In genomic region chr10:80417841-80418240, GRCm38 (mm10) we compare ENCODE assay signal across 12 mouse cellular contexts. TPM values are rescaled to one million over a fixed set of nuclear protein-coding genes. Genes with fewer than 3 reads are reported as not detected.
A peak's percentile ranks its signal among the peaks of the same experiment; 100 is the strongest.
DNase-seq lines count a peak whose midpoint lies in the region; ATAC-seq and TF ChIP-seq lines count a peak whose summit lies in the region.
"Had no signal": no experiment of that assay in that cellular context is flagged by ENCODE, and none has a peak within 500 bp of the region (broad histone marks: within the 10 kb centered on the region; RNA-seq: fewer than 3 reads in every experiment).

No protein-coding gene starts in this region.

- TF ChIP-seq CTCF in midbrain, postnatal 0 days (IDR thresholded peaks at IDR 0.05) = no peak

- peak; percentile 2; the same call in 1 of the 2 replicates for ATAC-seq in hindbrain, embryonic 12.5 days (ENCODE audit: low FRiP score)
- no peak for ATAC-seq in hindbrain, embryonic 11.5 days (ENCODE audit: low FRiP score)
- no peak for ATAC-seq in midbrain, embryonic 14.5 days (ENCODE audit: low FRiP score, low TSS enrichment)
- no peak for ATAC-seq in midbrain, postnatal 0 days (ENCODE audit: low FRiP score)

- H3K36me3 ChIP-seq in hindbrain, embryonic 12.5 days = peaks cover 94% of the 10 kb centered on the region
- H3K36me3 ChIP-seq in hindbrain, embryonic 11.5 days (ENCODE audit: control insufficient read depth, insufficient read depth, low read length) = peaks cover 54% of the 10 kb centered on the region
- H3K36me3 ChIP-seq in midbrain, embryonic 14.5 days (ENCODE audit: control insufficient read depth, insufficient read depth, low read length) = peaks cover 90% of the 10 kb centered on the region
- H3K36me3 ChIP-seq in midbrain, embryonic 10.5 days = peaks cover 100% of the 10 kb centered on the region
- peaks cover 76% of the 10 kb centered on the region for H3K36me3 ChIP-seq in midbrain, postnatal 0 days (ENCODE audit: insufficient read depth, low read length)

- DNase-seq in cerebellum, adult 18-20 months = peak; percentile 34 to 37
- DNase-seq in cerebellum, adult 11 months = no peak
- no peak for DNase-seq in hindbrain, embryonic 11.5 days (ENCODE audit: low spot score)
- no peak for DNase-seq in midbrain, embryonic 14.5 days
- no peak for DNase-seq in midbrain, embryonic 10.5 days (ENCODE audit: low spot score)
- DNase-seq in midbrain, postnatal 0 days (ENCODE audit: low spot score) = peak; percentile 64
- DNase-seq in lung, postnatal 25 days (ENCODE audit: low spot score) = no peak
- DNase-seq: heart, postnatal 36 days; thymus, postnatal 14 days had no signal

- WGBS in hindbrain, embryonic 12.5 days = 90% methylated on average over 1 of the region's 1 CpGs
- 93% methylated on average over 1 of the region's 1 CpGs for WGBS in hindbrain, embryonic 11.5 days
- 87% methylated on average over 1 of the region's 1 CpGs for WGBS in midbrain, embryonic 14.5 days
- 94% methylated on average over 1 of the region's 1 CpGs for WGBS in midbrain, embryonic 10.5 days
- whole genome bisulfite sequencing in midbrain, postnatal 0 days = 79% methylated on average over 1 of the region's 1 CpGs

- H3K27me3 ChIP-seq in hindbrain, embryonic 12.5 days = no peaks in the 10 kb centered on the region
- H3K27me3 ChIP-seq in hindbrain, embryonic 11.5 days (ENCODE audit: control insufficient read depth, insufficient read depth, low read length) = no peaks in the 10 kb centered on the region
- no peaks in the 10 kb centered on the region for H3K27me3 ChIP-seq in midbrain, embryonic 14.5 days (ENCODE audit: control insufficient read depth, insufficient read depth, low read length)
- no peaks in the 10 kb centered on the region for H3K27me3 ChIP-seq in midbrain, embryonic 10.5 days (ENCODE audit: low read depth, poor library complexity, severe bottlenecking)
- no peaks in the 10 kb centered on the region for H3K27me3 ChIP-seq in midbrain, postnatal 0 days (ENCODE audit: insufficient read depth, low read length)

- peak overlapping the region; percentile 65; the same call in 1 of the 2 replicates for H3K27ac ChIP-seq in hindbrain, embryonic 12.5 days
- H3K27ac ChIP-seq in hindbrain, embryonic 11.5 days (ENCODE audit: low read depth, low read length) = no peak overlapping the region
- peak overlapping the region; percentile 26; the same call in 1 of the 2 replicates for H3K27ac ChIP-seq in midbrain, embryonic 14.5 days (replicated peaks; ENCODE audit: low read depth, low read length)
- H3K27ac ChIP-seq in midbrain, embryonic 10.5 days (replicated peaks) = no peak overlapping the region
- no peak overlapping the region for H3K27ac ChIP-seq in midbrain, postnatal 0 days (ENCODE audit: low read depth, low read length)

- H3K4me3 ChIP-seq in hindbrain, embryonic 12.5 days = no peak overlapping the region
- no peak overlapping the region for H3K4me3 ChIP-seq in hindbrain, embryonic 11.5 days (ENCODE audit: low read depth, low read length)
- no peak overlapping the region for H3K4me3 ChIP-seq in midbrain, embryonic 14.5 days (replicated peaks; ENCODE audit: low read depth, low read length)
- no peak overlapping the region for H3K4me3 ChIP-seq in midbrain, embryonic 10.5 days
- H3K4me3 ChIP-seq in midbrain, postnatal 0 days (ENCODE audit: low read depth, low read length) = no peak overlapping the region

- H3K9me3 ChIP-seq in hindbrain, embryonic 12.5 days (replicated peaks) = no peaks in the 10 kb centered on the region
- H3K9me3 ChIP-seq in hindbrain, embryonic 11.5 days (ENCODE audit: control insufficient read depth, low read length) = no peaks in the 10 kb centered on the region
- no peaks in the 10 kb centered on the region for H3K9me3 ChIP-seq in midbrain, embryonic 14.5 days (ENCODE audit: control insufficient read depth, low read length)
- H3K9me3 ChIP-seq in midbrain, embryonic 10.5 days (replicated peaks) = no peaks in the 10 kb centered on the region
- no peaks in the 10 kb centered on the region for H3K9me3 ChIP-seq in midbrain, postnatal 0 days (ENCODE audit: low read length)

- H3K4me2 ChIP-seq in hindbrain, embryonic 12.5 days (replicated peaks) = no peak overlapping the region
- H3K4me2 ChIP-seq in hindbrain, embryonic 11.5 days (replicated peaks; ENCODE audit: low read depth, low read length) = no peak overlapping the region
- no peak overlapping the region for H3K4me2 ChIP-seq in midbrain, embryonic 14.5 days (ENCODE audit: low read length)
- H3K4me2 ChIP-seq in midbrain, postnatal 0 days (ENCODE audit: low read depth, low read length, poor library complexity, severe bottlenecking) = no peak overlapping the region
- H3K4me2 ChIP-seq: heart, embryonic 11.5 days; lung, embryonic 14.5 days had no signal

- H3K4me1 ChIP-seq in hindbrain, embryonic 12.5 days = peaks cover 27% of the 10 kb centered on the region
- H3K4me1 ChIP-seq in hindbrain, embryonic 11.5 days (replicated peaks; ENCODE audit: control insufficient read depth, insufficient read depth, low read length) = no peaks in the 10 kb centered on the region
- 0 out of 2 replicates have a peak, but pooled peaks cover 5% of the 10 kb centered on the region for H3K4me1 ChIP-seq in midbrain, embryonic 14.5 days (ENCODE audit: control insufficient read depth, insufficient read depth, low read length)
- 0 out of 2 replicates have a peak, but pooled peaks cover 2% of the 10 kb centered on the region for H3K4me1 ChIP-seq in midbrain, embryonic 10.5 days
- no peaks in the 10 kb centered on the region; the same call in 1 of the 2 replicates for H3K4me1 ChIP-seq in midbrain, postnatal 0 days (ENCODE audit: insufficient read depth, low read length)

- H3K9ac ChIP-seq in hindbrain, embryonic 12.5 days = no peak overlapping the region
- no peak overlapping the region for H3K9ac ChIP-seq in hindbrain, embryonic 11.5 days (ENCODE audit: low read depth, low read length)
- H3K9ac ChIP-seq in midbrain, embryonic 14.5 days (replicated peaks; ENCODE audit: low read length) = no peak overlapping the region
- no peak overlapping the region for H3K9ac ChIP-seq in midbrain, postnatal 0 days (replicated peaks; ENCODE audit: low read length, poor library complexity, severe bottlenecking)
- H3K9ac ChIP-seq: lung, embryonic 14.5 days had no signal

RNA-seq across cellular contexts. Expression of gene Uqcr11, which starts 11.2 kb away (rescaled TPM):
- polyA plus RNA-seq in hindbrain, embryonic 12.5 days (2016; fragmentation: Nextera tagmentation; extraction: Ambion mirVana) = 312 and 406 TPM in 2 replicates
- 466 and 480 TPM in 2 replicates for polyA plus RNA-seq in hindbrain, embryonic 11.5 days (2014; fragmentation: Nextera tagmentation; extraction: Ambion mirVana)
- polyA plus RNA-seq in midbrain, embryonic 14.5 days (2014; fragmentation: Nextera tagmentation; extraction: Ambion mirVana) = 532 and 742 TPM in 2 replicates
- polyA plus RNA-seq in midbrain, embryonic 10.5 days (2016; fragmentation: Nextera tagmentation; extraction: Ambion mirVana) = 610 and 635 TPM in 2 replicates
- total RNA-seq in midbrain, postnatal 0 days (2014; rRNA removed) = 295 and 379 TPM in 2 replicates
- polyA plus RNA-seq in midbrain, postnatal 0 days (2015; fragmentation: Nextera tagmentation; extraction: Ambion mirVana) = 638 and 795 TPM in 2 replicates

RNA-seq across cellular contexts. Expression of gene Tcf3, which starts 15.6 kb away (rescaled TPM):
- 176 and 178 TPM in 2 replicates for polyA plus RNA-seq in hindbrain, embryonic 12.5 days (2016; fragmentation: Nextera tagmentation; extraction: Ambion mirVana)
- polyA plus RNA-seq in hindbrain, embryonic 11.5 days (2014; fragmentation: Nextera tagmentation; extraction: Ambion mirVana) = 110 and 130 TPM in 2 replicates
- 49.8 and 60.4 TPM in 2 replicates for polyA plus RNA-seq in midbrain, embryonic 14.5 days (2014; fragmentation: Nextera tagmentation; extraction: Ambion mirVana)
- polyA plus RNA-seq in midbrain, embryonic 10.5 days (2016; fragmentation: Nextera tagmentation; extraction: Ambion mirVana) = 190 and 191 TPM in 2 replicates
- total RNA-seq in midbrain, postnatal 0 days (2014; rRNA removed) = 69.6 and 91.1 TPM in 2 replicates
- 24.8 and 25.1 TPM in 2 replicates for polyA plus RNA-seq in midbrain, postnatal 0 days (2015; fragmentation: Nextera tagmentation; extraction: Ambion mirVana)

RNA-seq across cellular contexts. Expression of gene Mbd3, which starts 18.5 kb away (rescaled TPM):
- polyA plus RNA-seq in hindbrain, embryonic 12.5 days (2016; fragmentation: Nextera tagmentation; extraction: Ambion mirVana) = 275 and 296 TPM in 2 replicates
- polyA plus RNA-seq in hindbrain, embryonic 11.5 days (2014; fragmentation: Nextera tagmentation; extraction: Ambion mirVana) = 227 and 240 TPM in 2 replicates
- 166 and 208 TPM in 2 replicates for polyA plus RNA-seq in midbrain, embryonic 14.5 days (2014; fragmentation: Nextera tagmentation; extraction: Ambion mirVana)
- 338 and 351 TPM in 2 replicates for polyA plus RNA-seq in midbrain, embryonic 10.5 days (2016; fragmentation: Nextera tagmentation; extraction: Ambion mirVana)
- 30.4 and 47.0 TPM in 2 replicates for total RNA-seq in midbrain, postnatal 0 days (2014; rRNA removed)
- polyA plus RNA-seq in midbrain, postnatal 0 days (2015; fragmentation: Nextera tagmentation; extraction: Ambion mirVana) = 154 and 157 TPM in 2 replicates

RNA-seq across cellular contexts. Expression of gene Mex3d, which starts 30.4 kb away (rescaled TPM):
- polyA plus RNA-seq in hindbrain, embryonic 12.5 days (2016; fragmentation: Nextera tagmentation; extraction: Ambion mirVana) = 21.4 and 24.8 TPM in 2 replicates
- polyA plus RNA-seq in hindbrain, embryonic 11.5 days (2014; fragmentation: Nextera tagmentation; extraction: Ambion mirVana) = 13.4 and 14.7 TPM in 2 replicates
- 17.3 and 28.2 TPM in 2 replicates for polyA plus RNA-seq in midbrain, embryonic 14.5 days (2014; fragmentation: Nextera tagmentation; extraction: Ambion mirVana)
- polyA plus RNA-seq in midbrain, embryonic 10.5 days (2016; fragmentation: Nextera tagmentation; extraction: Ambion mirVana) = 6.3 and 6.4 TPM in 2 replicates
- 118 and 147 TPM in 2 replicates for total RNA-seq in midbrain, postnatal 0 days (2014; rRNA removed)
- 12.5 and 13.9 TPM in 2 replicates for polyA plus RNA-seq in midbrain, postnatal 0 days (2015; fragmentation: Nextera tagmentation; extraction: Ambion mirVana)

Comparison
In these comparisons a context has a peak if more than half of its experiments do, and no peak if none do; other contexts are left out.
1. DNase-seq: peak in cerebellum, adult 18-20 months (2 of 2) and midbrain, postnatal 0 days (single experiment); none in cerebellum, adult 11 months (single experiment), hindbrain, embryonic 11.5 days (single experiment), midbrain, embryonic 14.5 days (single experiment), midbrain, embryonic 10.5 days (single experiment) and lung, postnatal 25 days (single experiment).
2. H3K27ac ChIP-seq: peak in hindbrain, embryonic 12.5 days (single experiment) and midbrain, embryonic 14.5 days (single experiment); none in hindbrain, embryonic 11.5 days (single experiment), midbrain, embryonic 10.5 days (single experiment) and midbrain, postnatal 0 days (single experiment).